Mouse (Mus musculus) spleen, postnatal 14 days (tissue): ENCODE data around the gene Tomm20.
"Not testable (repeated sequence)": the region's sequence is repeated elsewhere in the genome, so short reads cannot be mapped to it uniquely, and the experiment has no call there.

Source experiments
- DNase-seq, 2 experiments: peaks; one replicate each; pipeline ENCODE4 v3.0.0; 2021 to 2022; ENCODE audit warnings: low spot score in 2 of 2

Tomm20 gene

GRCm38 (mm10) chr8:126918356-126918755, 27.3 kb downstream of the Tomm20 start:
- no peak for DNase-seq

GRCm38 (mm10) chr8:126917179-126917905, 28.3 kb downstream of the Tomm20 start:
- no peak for DNase-seq

- DNase-seq = no peak
Observed at GRCm38 (mm10) chr8:126916611-126917010, 29.0 kb downstream of the Tomm20 start.

GRCm38 (mm10) chr8:126914609-126915375, 30.9 kb downstream of the Tomm20 start:
- DNase-seq = no peak

- DNase-seq = not testable (repeated sequence)
Observed at GRCm38 (mm10) chr8:126914107-126914490, 31.5 kb downstream of the Tomm20 start.

GRCm38 (mm10) chr8:126913241-126914106, 32.2 kb downstream of the Tomm20 start:
- DNase-seq = no peak

- DNase-seq = no peak
Observed at GRCm38 (mm10) chr8:126909371-126909802, 36.3 kb downstream of the Tomm20 start.

GRCm38 (mm10) chr8:126908805-126909204, 36.8 kb downstream of the Tomm20 start:
- peak in 1 of 2 experiments; percentile 28 for DNase-seq

- no peak for DNase-seq
Observed at GRCm38 (mm10) chr8:126907968-126908367, 37.7 kb downstream of the Tomm20 start.

- no peak for DNase-seq
Observed at GRCm38 (mm10) chr8:126907374-126907773, 38.3 kb downstream of the Tomm20 start.

GRCm38 (mm10) chr8:126905387-126905786, 40.3 kb downstream of the Tomm20 start:
- no peak for DNase-seq

GRCm38 (mm10) chr8:126903927-126904326, 41.7 kb downstream of the Tomm20 start:
- no peak for DNase-seq

- DNase-seq = no peak
Observed at GRCm38 (mm10) chr8:126903224-126903895, 42.3 kb downstream of the Tomm20 start.

GRCm38 (mm10) chr8:126901612-126902011, 44.0 kb downstream of the Tomm20 start:
- DNase-seq = no peak

GRCm38 (mm10) chr8:126901049-126901448, 44.6 kb downstream of the Tomm20 start:
- no peak for DNase-seq

- no peak for DNase-seq
Observed at GRCm38 (mm10) chr8:126895133-126895532, 50.5 kb downstream of the Tomm20 start.

- no peak for DNase-seq
Observed at GRCm38 (mm10) chr8:126887639-126888006, 58.0 kb downstream of the Tomm20 start.

- DNase-seq = no peak
Observed at GRCm38 (mm10) chr8:126886741-126887638, 58.7 kb downstream of the Tomm20 start.

- peak in 1 of 2 experiments; percentile 27 for DNase-seq
Observed at GRCm38 (mm10) chr8:126885554-126886485, 59.8 kb downstream of the Tomm20 start.
